Mouse (Mus musculus) liver, postnatal 0 days (tissue): ENCODE measurements around the gene Elf2.
A peak's percentile ranks its signal among the peaks of the same experiment; 100 is the strongest.

ENCODE experiments used
- CTCF ChIP-seq: sonication (generic); IDR thresholded peaks from 2 replicates; pipeline ENCODE4 v1.5.1; 2016; ENCODE audit warnings: antibody characterized with exemption, low read depth
- EP300 ChIP-seq: IDR thresholded peaks from 2 replicates; pipeline ENCODE4 v1.6.1; 2016; ENCODE audit warnings: antibody characterized with exemption, low read depth, mild to moderate bottlenecking

DNA sequence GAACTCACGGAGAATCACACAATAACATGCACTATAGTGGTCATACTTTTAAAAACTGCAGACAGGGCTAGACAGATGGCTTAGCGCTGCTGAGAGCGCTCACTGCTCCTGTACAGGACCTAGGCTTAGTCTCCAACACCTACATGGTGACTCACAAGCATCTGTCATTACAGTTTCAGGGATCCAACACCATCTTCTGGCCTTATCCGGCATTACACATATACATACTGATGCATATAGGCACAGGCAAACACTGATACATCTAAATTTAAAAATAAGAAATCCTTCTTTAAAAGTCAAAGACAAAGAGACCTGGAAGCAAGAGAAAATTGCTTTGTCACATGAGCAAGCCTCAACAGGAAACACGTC lies 13.1 kb downstream of the Elf2 start:
- no peak for TF ChIP-seq EP300
- TF ChIP-seq CTCF: 0 out of 2 replicates have a peak, but pooled peaks have one; percentile 19
